Mouse (Mus musculus): ENCODE measurements around the gene Cep112. TPM values are rescaled to one million over a fixed set of nuclear protein-coding genes. Genes with fewer than 3 reads are reported as not detected.

Cep112 gene
- polyA plus RNA-seq, 1 experiment from 2014 or later = 7.6 TPM

GRCm38 (mm10) chr11:108418540-108418939, 6.5 kb upstream of the Cep112 start:
- H3K27me3 ChIP-seq (replicated peaks) = no peaks in the 10 kb centered on the region
- H3K36me3 ChIP-seq = no peaks in the 10 kb centered on the region
- no peaks in the 10 kb centered on the region for H3K4me1 ChIP-seq (replicated peaks)
- H3K9me3 ChIP-seq = no peaks in the 10 kb centered on the region
- H3K4me3 ChIP-seq (replicated peaks) = no peak overlapping the region
- H3K4me2 ChIP-seq (replicated peaks) = no peak overlapping the region
- H3K27ac ChIP-seq = no peak overlapping the region
- ATAC-seq = no peak
- no peak overlapping the region for H3K9ac ChIP-seq
- 33% methylated on average over 1 of the region's 1 CpGs for WGBS

GRCm38 (mm10) chr11:108419242-108419641, 5.8 kb upstream of the Cep112 start:
- Histone ChIP-seq H3K9ac (no peak overlapping the region), H3K9me3 (no peaks in the 10 kb centered on the region), H3K36me3 (no peaks in the 10 kb centered on the region), H3K27me3 (replicated peaks) (no peaks in the 10 kb centered on the region), H3K27ac (no peak overlapping the region), H3K4me3 (replicated peaks) (no peak overlapping the region), H3K4me2 (replicated peaks) (no peak overlapping the region), H3K4me1 (replicated peaks) (0 out of 2 replicates have a peak, but pooled peaks cover 3% of the 10 kb centered on the region)
- no peak for ATAC-seq
- 87% methylated on average over 6 of the region's 6 CpGs for WGBS

- Histone ChIP-seq H3K4me3 (replicated peaks) (no peak overlapping the region), H3K9me3 (no peaks in the 10 kb centered on the region), H3K27me3 (replicated peaks) (no peaks in the 10 kb centered on the region), H3K27ac (no peak overlapping the region), H3K36me3 (no peaks in the 10 kb centered on the region), H3K4me1 (replicated peaks) (0 out of 2 replicates have a peak, but pooled peaks cover 3% of the 10 kb centered on the region), H3K4me2 (replicated peaks) (peak overlapping the region; percentile 31; the same call in 1 of the 2 replicates), H3K9ac (no peak overlapping the region)
- ATAC-seq = no peak
- 62% methylated on average over 4 of the region's 4 CpGs for WGBS
Observed at GRCm38 (mm10) chr11:108420751-108421150, 4.2 kb upstream of the Cep112 start.

GRCm38 (mm10) chr11:108423221-108423620, 1.8 kb upstream of the Cep112 start:
- Histone ChIP-seq H3K27ac (no peak overlapping the region), H3K4me1 (replicated peaks) (0 out of 2 replicates have a peak, but pooled peaks cover 3% of the 10 kb centered on the region), H3K4me2 (replicated peaks) (no peak overlapping the region), H3K9ac (no peak overlapping the region), H3K36me3 (no peaks in the 10 kb centered on the region), H3K27me3 (replicated peaks) (no peaks in the 10 kb centered on the region), H3K4me3 (replicated peaks) (no peak overlapping the region), H3K9me3 (no peaks in the 10 kb centered on the region)
- no peak for ATAC-seq
- 78% methylated on average over 7 of the region's 7 CpGs for WGBS

- Histone ChIP-seq H3K4me1 (replicated peaks) (0 out of 2 replicates have a peak, but pooled peaks cover 3% of the 10 kb centered on the region), H3K27me3 (replicated peaks) (no peaks in the 10 kb centered on the region), H3K9ac (no peak overlapping the region)
Observed at GRCm38 (mm10) chr11:108424111-108424510, 881 bp upstream of the Cep112 start.

GRCm38 (mm10) chr11:108425592-108425921, 565 bp downstream of the Cep112 start:
- peak; percentile 57 for ATAC-seq
- Histone ChIP-seq H3K9ac (peak overlapping the region; percentile 76), H3K27me3 (replicated peaks) (no peaks in the 10 kb centered on the region), H3K4me2 (replicated peaks) (peak overlapping the region; percentile 79), H3K27ac (no peak overlapping the region), H3K36me3 (no peaks in the 10 kb centered on the region), H3K4me3 (replicated peaks) (peak overlapping the region; percentile 68), H3K9me3 (no peaks in the 10 kb centered on the region), H3K4me1 (replicated peaks) (0 out of 2 replicates have a peak, but pooled peaks cover 3% of the 10 kb centered on the region)
- WGBS = 9% methylated on average over 14 of the region's 14 CpGs

More at GRCm38 (mm10) chr11:108424111-108424510, 881 bp upstream of the Cep112 start:
- ATAC-seq = no peak
- WGBS = 16% methylated on average over 5 of the region's 5 CpGs
- peak overlapping the region; percentile 79 for H3K4me2 ChIP-seq (replicated peaks)
- H3K4me3 ChIP-seq (replicated peaks) = no peak overlapping the region
- H3K9me3 ChIP-seq = no peaks in the 10 kb centered on the region
- H3K27ac ChIP-seq = no peak overlapping the region
- no peaks in the 10 kb centered on the region for H3K36me3 ChIP-seq

- Histone ChIP-seq H3K4me1 (replicated peaks) (0 out of 2 replicates have a peak, but pooled peaks cover 3% of the 10 kb centered on the region), H3K9ac (no peak overlapping the region), H3K4me2 (replicated peaks) (peak overlapping the region; percentile 79; the same call in 1 of the 2 replicates), H3K27me3 (replicated peaks) (no peaks in the 10 kb centered on the region), H3K27ac (no peak overlapping the region), H3K36me3 (no peaks in the 10 kb centered on the region), H3K9me3 (no peaks in the 10 kb centered on the region), H3K4me3 (replicated peaks) (no peak overlapping the region)
- no peak for ATAC-seq
- WGBS = 88% methylated on average over 3 of the region's 3 CpGs
Observed at GRCm38 (mm10) chr11:108426086-108426485, 1.1 kb downstream of the Cep112 start.

GRCm38 (mm10) chr11:108427191-108427590, 2.2 kb downstream of the Cep112 start:
- Histone ChIP-seq H3K36me3 (no peaks in the 10 kb centered on the region), H3K4me1 (replicated peaks) (0 out of 2 replicates have a peak, but pooled peaks cover 3% of the 10 kb centered on the region), H3K9me3 (no peaks in the 10 kb centered on the region), H3K4me2 (replicated peaks) (no peak overlapping the region), H3K9ac (no peak overlapping the region), H3K27me3 (replicated peaks) (no peaks in the 10 kb centered on the region), H3K4me3 (replicated peaks) (no peak overlapping the region), H3K27ac (no peak overlapping the region)
- 71% methylated on average over 6 of the region's 6 CpGs for WGBS
- no peak for ATAC-seq

GRCm38 (mm10) chr11:108429076-108429475, 4.1 kb downstream of the Cep112 start:
- no peak for ATAC-seq
- Histone ChIP-seq H3K4me3 (replicated peaks) (no peak overlapping the region), H3K4me1 (replicated peaks) (0 out of 2 replicates have a peak, but pooled peaks cover 1% of the 10 kb centered on the region), H3K27me3 (replicated peaks) (no peaks in the 10 kb centered on the region), H3K36me3 (no peaks in the 10 kb centered on the region), H3K9me3 (no peaks in the 10 kb centered on the region), H3K4me2 (replicated peaks) (no peak overlapping the region), H3K27ac (no peak overlapping the region), H3K9ac (no peak overlapping the region)
- WGBS = 52% methylated on average over 2 of the region's 2 CpGs

GRCm38 (mm10) chr11:108443893-108444563, 19.0 kb downstream of the Cep112 start:
- Histone ChIP-seq H3K4me1 (replicated peaks) (no peaks in the 10 kb centered on the region), H3K27ac (no peak overlapping the region), H3K27me3 (replicated peaks) (no peaks in the 10 kb centered on the region), H3K4me3 (replicated peaks) (no peak overlapping the region), H3K9me3 (no peaks in the 10 kb centered on the region), H3K4me2 (replicated peaks) (no peak overlapping the region), H3K36me3 (no peaks in the 10 kb centered on the region), H3K9ac (no peak overlapping the region)
- 72% methylated on average over 11 of the region's 11 CpGs for WGBS
- no peak for ATAC-seq

GRCm38 (mm10) chr11:108447148-108447547, 22.2 kb downstream of the Cep112 start:
- no peaks in the 10 kb centered on the region for H3K36me3 ChIP-seq
- no peak overlapping the region for H3K27ac ChIP-seq
- H3K9ac ChIP-seq = no peak overlapping the region
- H3K9me3 ChIP-seq = no peaks in the 10 kb centered on the region
- H3K4me2 ChIP-seq (replicated peaks) = no peak overlapping the region
- no peaks in the 10 kb centered on the region for H3K4me1 ChIP-seq (replicated peaks)
- no peak for ATAC-seq
- no peaks in the 10 kb centered on the region for H3K27me3 ChIP-seq (replicated peaks)
- no peak overlapping the region for H3K4me3 ChIP-seq (replicated peaks)

GRCm38 (mm10) chr11:108449811-108450210, 24.8 kb downstream of the Cep112 start:
- Histone ChIP-seq H3K4me3 (replicated peaks) (no peak overlapping the region), H3K27me3 (replicated peaks) (no peaks in the 10 kb centered on the region), H3K36me3 (no peaks in the 10 kb centered on the region), H3K9ac (no peak overlapping the region), H3K9me3 (no peaks in the 10 kb centered on the region), H3K4me1 (replicated peaks) (no peaks in the 10 kb centered on the region), H3K4me2 (replicated peaks) (no peak overlapping the region), H3K27ac (no peak overlapping the region)
- 33% methylated on average over 3 of the region's 3 CpGs for WGBS
- no peak for ATAC-seq

- H3K27me3 ChIP-seq (replicated peaks) = no peaks in the 10 kb centered on the region
- H3K4me3 ChIP-seq (replicated peaks) = no peak overlapping the region
- H3K9me3 ChIP-seq = no peaks in the 10 kb centered on the region
- H3K9ac ChIP-seq = no peak overlapping the region
- WGBS = 91% methylated on average over 3 of the region's 3 CpGs
- H3K4me1 ChIP-seq (replicated peaks) = no peaks in the 10 kb centered on the region
- ATAC-seq = no peak
- no peaks in the 10 kb centered on the region for H3K36me3 ChIP-seq
- no peak overlapping the region for H3K4me2 ChIP-seq (replicated peaks)
- H3K27ac ChIP-seq = no peak overlapping the region
Observed at GRCm38 (mm10) chr11:108459599-108459998, 34.6 kb downstream of the Cep112 start.
